Mouse (Mus musculus) heart, postnatal 25 days (tissue): ENCODE measurements around the gene Gdpd1. TPM values are rescaled to one million over a fixed set of nuclear protein-coding genes. Genes with fewer than 3 reads are reported as not detected.
"Not testable (repeated sequence)": the region's sequence is repeated elsewhere in the genome, so short reads cannot be mapped to it uniquely, and the experiment has no call there.

ENCODE experiments used
- DNase-seq: peaks from one replicate; pipeline ENCODE4 v3.0.0; 2022; ENCODE audit warnings: low spot score
- intact Hi-C: fragments of 180-260 bp; cut with DNase I; formaldehyde crosslinking; loops from one replicate; pipeline ENCODE4 v1.15.1; 2025
- total RNA-seq, 2 experiments: library from RNA; stranded (reverse); gene quantifications; 2 replicates each; pipeline ENCODE4 v1.2.3; 2021

Gdpd1 gene
- total RNA-seq: 10 to 100 TPM; 11.6 to 12.2 TPM

DNA sequence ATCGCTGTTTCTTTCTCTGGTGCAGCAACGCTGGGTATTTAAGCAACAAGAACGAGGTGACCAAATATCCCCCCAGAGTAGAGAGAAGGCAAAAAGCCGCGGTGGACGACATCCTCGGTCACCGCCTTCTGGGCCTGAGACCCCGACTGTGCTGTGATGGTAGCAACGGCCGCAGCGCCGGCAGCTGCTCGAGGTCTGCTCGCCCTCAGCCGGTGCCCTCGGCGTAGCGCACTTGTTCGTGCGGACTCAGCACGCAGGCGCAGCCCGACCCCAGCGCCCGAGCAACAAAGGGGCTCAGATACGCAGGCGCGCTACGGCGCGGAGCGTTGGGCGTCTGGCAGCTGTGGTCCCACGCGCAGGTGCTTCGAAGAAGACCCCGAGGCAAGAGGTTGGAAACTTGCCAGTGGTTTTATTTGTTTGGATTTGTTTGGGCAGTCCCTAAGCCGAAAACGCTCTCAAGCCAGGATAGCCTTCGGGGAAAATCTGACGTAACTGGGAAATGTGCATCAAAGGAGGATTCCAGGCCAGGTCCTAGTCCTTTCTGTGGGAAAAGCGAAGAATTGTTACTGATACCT, at the start of gene Gdpd1:
Gdpd1 (minus strand) TSS at position 197 of the 575 bp plus-strand sequence.
- DNase-seq: peak; percentile 74
- intact Hi-C loops: no loop called here

DNA sequence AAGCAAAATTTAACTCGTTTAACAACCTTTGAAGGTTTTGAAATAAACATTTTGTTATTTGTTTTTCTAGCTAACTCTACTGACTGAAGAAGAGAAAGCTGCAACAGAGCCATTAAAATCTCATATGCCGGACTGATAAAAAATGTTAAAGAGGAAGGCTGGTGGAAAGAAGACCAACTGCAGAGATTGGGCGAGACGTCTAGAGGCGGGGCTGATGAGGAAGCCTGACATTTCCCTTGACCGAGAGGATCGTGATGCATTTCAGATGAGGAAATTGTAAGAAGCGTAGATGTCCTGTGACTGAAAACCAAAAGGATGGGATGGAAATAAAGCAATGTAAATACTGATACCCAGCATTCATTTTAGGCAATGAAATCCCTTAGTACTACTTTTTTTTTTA, 48.0 kb upstream of the Gdpd1 start:
- DNase-seq: no peak
- intact Hi-C loops: no loop called here

DNA sequence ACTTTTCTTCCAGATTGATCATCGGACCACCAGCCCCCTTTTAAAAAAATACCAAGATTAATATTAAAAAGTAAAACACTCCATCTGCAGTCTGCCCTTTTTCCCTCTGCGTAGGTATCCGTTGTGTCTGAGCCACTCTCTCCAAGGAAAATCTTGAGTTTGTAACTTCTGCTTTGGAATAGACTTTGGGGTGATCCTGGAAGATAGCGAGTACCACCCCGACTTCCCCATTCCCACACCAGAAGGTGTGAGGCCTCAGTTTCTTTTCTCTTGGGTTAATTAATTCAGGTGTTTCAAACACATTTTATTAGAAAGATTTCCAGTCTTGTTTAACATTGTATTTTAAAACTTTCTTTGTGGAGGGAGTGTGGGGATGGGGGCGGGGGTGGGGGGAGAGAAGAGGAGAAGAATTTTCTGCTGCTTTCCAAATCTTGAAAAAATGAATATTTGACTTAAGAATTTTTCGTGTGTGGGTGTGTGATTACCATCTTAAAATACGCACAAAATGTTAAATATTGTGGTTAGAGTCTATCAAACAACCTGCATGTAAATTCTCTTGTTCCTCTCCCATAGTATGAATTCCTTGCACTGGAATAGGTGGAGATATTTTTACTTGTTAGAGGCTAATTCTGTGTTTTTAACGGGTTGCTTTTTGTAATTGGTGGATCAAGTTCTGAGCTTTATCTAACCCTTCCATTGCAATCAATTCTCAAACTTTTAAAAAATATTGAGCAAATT, 36.5 kb upstream of the Gdpd1 start:
- intact Hi-C loops: no loop called here
- no peak for DNase-seq

DNA sequence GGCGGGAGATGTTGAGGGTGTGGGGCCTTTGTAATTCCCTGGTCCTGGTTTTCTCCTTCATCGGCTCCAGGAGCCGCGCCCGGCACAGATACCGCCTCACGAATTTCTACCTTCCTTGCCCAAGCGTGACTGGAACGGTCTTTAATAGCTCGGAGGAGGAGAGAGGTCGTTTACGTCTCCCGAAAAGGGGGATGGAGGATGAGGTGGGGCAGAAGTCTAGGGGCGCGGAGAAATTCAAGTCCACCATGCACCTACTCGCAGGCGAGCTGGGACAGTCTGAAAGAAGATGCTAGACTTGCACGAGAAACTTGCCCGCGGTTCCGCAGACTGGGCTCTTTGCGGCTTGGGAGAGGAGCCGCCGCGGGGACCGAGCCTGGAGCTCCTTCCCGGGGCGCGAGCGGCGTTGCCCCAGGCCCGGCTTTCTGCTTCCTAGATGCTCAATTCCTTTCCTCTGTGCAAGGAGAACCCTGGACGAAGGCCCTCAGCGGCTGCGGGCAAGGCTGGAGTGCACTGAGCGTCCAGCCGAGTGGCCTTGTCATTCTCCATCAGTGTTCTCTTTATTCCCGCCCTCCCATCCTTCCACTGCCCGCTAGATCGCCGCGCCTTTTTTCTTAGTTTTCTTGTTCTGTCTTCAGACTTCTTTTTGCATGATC, 35.8 kb upstream of the Gdpd1 start:
- DNase-seq: no peak
- intact Hi-C loops: loop anchor here (2.0 kb wide), 1 partner anchor 17 kb away; the partner anchor contains the start of gene Trim37

DNA sequence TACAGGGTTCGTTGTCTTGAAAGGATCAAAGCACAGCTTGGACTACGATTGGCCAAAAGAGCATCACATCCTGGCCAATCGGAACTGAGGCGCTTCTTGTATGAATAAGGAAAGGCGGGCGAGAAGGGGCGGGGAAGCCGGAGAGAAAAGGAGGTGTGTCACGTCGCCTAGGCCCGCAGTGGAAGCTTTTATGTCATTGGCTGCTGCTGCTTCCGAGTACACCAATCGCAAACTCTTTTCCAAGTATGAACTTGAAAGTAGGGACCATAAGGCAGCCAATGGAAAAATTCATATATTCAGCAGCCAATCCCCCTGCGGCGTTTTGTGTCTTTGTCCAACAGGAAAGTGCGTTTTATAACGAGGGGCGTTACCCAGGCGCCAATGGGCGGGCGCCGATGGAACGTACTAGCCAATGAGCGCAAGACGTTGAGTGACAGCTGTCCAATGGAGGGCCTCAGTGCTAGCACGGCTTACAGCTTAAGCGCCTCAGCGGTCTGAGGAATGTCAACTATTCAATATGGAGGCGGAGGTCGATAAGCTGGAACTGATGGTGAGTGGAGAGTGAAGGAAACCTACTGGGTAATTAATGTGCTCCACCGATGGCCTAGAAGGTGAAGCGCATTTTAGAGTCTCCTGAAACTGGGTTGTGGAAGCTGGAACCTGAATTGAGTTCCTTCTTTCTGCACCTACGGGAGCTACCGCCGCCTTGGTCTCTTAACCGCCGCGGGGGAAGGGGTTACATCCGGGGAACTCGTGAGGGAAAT, 35.1 kb upstream of the Gdpd1 start, which contains the start of gene Ska2:
Ska2 (plus strand) TSS at position 480 of the 764 bp plus-strand sequence.
- peak; percentile 98 for DNase-seq
- intact Hi-C loops: loop anchor here (2.0 kb wide), 1 partner anchor 18 kb away; the partner anchor contains the start of gene Trim37

DNA sequence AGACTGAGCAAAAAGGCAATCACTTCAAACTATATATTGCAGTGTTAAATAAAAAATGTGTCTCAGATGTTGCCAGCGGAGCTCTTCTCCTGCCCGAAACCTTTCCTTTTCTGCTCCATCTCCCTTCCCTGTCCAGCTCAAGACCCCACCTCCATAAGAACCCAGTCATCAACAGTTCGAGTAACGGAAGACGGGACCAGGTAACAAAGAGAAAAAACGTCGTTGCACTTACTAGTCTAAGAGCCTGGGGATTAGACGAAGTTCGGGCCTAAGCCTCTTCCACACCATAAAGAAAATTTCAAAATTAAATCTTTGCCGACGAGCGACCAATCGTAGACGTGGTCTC, 34.5 kb upstream of the Gdpd1 start, which contains the start of gene Prr11:
Prr11 (minus strand) TSS at position 300 of the 346 bp plus-strand sequence.
- no peak for DNase-seq
- intact Hi-C loops: loop anchor here (2.0 kb wide), 1 partner anchor 18 kb away; the partner anchor contains the start of gene Trim37

DNA sequence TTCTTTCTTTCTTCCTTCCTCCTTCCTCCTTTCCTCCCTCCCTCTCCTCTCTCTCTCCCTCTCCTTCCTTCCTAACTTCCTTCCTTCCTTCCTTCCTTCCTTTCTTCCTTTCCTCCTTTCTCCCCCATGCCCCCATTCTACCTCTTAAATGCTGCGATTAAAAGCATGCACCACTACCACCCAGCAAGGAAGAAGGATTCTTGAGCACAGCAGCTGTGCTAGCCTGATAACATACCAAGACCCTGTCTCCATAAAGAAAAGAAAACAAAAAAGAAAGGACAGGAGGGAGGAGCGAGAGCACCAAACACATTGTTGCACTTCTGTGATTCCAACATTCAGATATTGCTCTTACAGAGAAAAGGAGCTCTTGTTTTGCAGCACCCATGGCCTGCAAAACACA, 13.3 kb upstream of the Gdpd1 start:
- intact Hi-C loops: no loop called here
- DNase-seq: no peak

DNA sequence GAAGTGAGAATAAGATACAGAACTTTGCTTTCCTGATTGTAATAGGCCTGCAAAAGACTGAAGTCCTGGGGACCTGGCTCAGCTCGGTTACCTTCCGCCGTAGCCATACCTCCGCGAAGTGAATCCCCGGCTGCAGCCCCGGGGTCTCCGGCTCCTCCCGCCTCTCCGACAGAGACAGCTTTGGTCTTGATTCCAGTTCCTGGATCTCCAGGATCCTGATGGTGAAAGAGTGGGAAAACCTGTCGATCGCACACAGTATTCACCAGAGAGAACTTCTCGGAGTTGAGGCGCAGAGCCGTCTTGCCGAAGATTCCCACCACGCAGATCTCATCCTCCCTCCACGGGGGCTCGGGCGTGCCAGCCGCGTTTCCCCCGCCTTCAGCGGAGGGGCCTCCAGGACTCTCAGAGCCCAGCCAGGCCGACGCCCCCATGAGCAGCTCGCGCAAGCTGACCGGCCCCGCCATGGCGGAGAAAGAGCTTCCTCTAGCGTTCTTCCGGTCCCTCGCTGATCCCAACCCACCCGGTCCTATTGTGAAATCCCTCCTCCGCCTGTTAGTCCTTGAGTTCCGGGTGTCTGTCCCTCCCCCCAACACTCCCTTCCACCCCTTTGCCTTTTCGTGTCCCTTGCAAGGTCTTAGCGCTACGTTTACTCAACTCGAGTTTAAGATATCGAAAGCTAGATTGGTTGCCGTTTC, 12.6 kb upstream of the Gdpd1 start, which contains the start of gene Smg8:
Smg8 (minus strand) TSS at position 485 of the 695 bp plus-strand sequence.
- DNase-seq: peak; percentile 73
- intact Hi-C loops: no loop called here

DNA sequence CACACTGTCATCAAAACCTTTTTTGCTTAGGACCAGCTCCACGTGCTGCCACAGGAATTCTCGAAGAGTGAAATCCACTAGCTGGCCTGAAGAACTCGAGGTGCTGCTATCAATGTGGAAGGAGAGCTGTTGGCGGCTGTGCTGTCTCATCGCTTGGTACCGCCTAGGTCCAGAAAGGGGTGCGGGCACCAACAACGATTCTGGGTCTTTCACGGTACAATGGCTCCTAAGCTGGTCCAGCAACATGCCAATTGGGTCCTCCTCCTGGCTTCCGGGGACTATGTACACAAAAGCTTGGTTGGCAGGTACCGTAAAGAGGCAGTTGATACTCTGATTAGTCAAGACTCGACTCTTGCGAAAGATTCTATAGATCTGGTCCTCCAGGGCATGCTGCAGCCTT, 11.6 kb upstream of the Gdpd1 start:
- no peak for DNase-seq
- intact Hi-C loops: no loop called here

DNA sequence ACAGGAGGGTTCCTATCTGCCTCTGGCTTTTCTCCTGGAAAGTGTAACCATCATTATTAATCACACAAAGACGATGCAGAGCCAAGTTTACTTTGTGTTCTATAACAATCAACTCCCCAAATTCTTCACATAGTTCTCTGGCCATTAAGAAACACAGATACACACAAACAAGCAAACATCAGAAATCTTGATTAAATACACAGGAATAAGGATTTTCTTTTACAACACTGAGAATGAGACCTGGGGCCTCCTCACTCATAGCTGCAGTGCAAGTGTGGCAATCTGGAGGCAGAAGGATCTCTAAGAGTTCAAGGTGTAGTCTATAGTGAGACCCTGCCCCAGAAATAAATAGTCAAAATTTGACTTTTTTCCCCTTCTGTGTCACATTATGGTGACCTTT, 9.8 kb upstream of the Gdpd1 start:
- no peak for DNase-seq
- intact Hi-C loops: no loop called here

DNA sequence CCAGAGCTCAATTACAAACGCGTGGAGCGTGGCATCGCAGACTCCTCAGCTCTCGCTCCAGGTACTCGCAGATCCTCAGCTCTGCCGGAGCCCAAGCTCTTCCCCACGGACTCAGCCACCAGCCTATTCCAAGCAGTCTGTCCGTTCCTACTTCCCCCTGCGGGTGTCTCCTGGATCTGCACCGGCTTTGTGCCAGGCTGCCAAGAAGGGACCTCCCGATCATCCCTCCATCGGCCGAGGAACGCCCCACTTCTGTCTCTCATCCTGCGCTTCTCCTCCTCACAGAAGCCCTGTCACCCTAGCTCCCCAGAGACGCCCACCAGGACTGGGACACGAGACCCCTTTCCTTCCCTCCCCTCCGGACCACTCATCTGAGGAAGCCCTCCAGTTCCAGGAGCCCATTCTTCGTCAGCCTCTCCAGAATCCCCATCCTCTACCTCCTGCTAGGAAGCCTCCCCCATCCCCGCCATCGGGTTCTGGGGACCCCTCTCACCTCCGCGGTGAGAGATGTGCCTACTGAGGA, 458 bp downstream of the Gdpd1 start:
- intact Hi-C loops: no loop called here
- peak; percentile 23 for DNase-seq

DNA sequence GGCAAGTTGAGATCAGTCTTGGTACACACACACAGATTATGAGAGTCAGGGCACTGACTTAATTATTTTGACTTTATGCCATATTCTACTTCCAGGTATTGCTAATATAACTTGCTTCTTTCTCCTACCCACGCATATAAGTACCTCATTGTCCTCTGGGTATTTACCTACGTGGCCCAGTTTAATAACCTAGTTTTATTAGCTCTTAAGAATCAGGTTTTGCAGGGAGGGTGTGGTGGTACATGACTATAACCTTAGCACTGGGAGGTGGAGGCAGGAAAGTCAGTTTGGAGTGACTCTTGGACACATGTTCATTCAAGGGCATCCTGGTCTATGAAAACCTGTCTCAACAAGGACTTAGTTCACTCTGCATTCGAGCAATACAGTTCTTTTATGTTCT, 11.8 kb downstream of the Gdpd1 start:
- no peak for DNase-seq
- intact Hi-C loops: no loop called here

DNA sequence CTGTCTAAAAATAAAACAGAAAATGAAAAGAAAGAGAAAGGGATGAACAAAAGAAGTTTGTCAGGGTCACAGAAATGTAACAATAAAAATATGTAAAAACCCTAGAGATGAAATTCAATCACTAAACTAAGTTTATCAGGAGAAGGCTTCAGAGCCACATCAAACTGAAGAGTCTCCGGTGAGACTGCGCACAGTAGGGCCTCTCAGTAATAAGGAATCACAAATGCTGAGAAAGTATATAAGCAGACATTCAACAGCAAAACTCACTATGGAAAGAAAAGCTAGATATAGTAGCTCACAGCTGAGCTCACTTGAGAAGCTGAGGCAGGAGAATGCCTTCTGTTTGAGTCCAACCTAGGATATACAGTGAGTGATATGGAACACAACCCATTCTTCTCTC, 13.5 kb downstream of the Gdpd1 start:
- intact Hi-C loops: no loop called here
- no peak for DNase-seq

DNA sequence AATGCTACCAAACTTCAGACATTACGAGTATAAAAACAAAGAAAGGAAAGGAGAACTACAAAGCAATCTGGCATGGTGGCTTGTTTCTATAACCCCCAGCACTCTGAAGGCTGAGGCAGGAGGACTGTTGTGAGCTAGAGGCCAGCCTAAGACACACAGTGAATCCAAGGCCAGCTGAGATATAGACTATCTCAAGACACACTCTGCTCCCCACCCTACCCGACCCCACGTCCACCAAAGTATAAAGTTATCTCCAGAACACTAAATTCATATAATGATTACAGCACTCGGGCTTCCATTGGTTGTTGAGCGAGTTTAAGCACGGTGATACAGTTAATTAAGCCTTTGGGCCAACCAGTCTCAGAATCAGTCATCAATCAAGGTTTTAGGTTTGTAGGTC, 17.6 kb downstream of the Gdpd1 start:
- no peak for DNase-seq
- intact Hi-C loops: no loop called here

DNA sequence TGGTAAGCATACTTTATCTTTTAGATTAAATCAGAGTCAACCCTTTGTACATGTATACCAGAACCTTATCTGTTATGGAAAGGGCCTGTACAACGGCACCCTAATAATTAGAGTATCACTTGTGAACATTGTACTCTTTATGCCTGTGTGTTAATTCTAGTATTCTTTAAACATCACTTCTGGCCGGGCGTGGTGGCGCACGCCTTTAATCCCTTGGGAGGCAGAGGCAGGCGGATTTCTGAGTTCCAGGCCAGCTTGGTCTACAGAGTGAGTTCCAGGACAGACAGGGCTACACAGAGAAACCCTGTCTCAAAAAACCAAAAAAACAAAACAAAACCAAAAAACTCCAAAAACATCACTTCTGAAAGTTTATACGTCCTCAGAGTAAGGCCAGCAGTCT, 25.0 kb downstream of the Gdpd1 start:
- intact Hi-C loops, DNase-seq: not testable (repeated sequence)

DNA sequence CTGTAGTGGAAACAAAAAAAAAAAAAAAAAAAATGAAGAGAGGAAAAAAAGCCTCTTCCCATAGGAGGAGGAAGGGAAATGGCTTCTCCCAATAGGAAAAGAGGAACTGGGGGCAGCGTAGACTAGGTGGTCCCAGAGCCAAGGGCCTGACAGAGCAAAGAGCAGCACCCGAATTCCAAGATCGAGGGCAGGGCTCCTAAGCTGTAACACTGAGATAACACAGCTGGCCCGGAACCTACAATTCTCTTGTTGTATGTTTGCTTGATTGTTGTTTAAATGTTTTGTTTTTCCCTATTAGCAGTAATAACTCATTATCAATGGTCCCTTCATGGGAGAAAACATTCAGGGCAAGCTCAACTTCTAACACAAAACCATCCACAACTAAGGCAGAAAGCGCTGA, 26.9 kb downstream of the Gdpd1 start:
- intact Hi-C loops: no loop called here
- no peak for DNase-seq

DNA sequence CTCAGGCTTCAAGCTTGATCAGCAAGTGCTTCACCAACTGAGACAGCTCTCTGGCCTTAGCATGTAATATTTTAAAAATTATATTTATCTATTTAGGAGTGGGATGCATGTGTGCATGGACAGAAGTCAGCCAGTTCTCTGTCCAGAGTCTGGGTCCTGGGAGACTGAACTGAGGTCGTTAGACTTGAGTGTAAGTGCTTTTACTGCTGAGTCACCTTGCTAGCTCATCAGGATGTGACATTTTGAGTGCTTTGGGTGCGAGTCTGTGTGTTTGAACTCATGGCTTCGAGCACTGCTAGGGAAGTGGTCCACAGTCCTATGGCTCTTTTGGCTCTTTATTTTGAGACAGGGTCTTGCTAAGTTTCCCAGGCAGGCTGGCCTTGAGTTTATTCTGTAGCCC, 30.8 kb downstream of the Gdpd1 start:
- intact Hi-C loops: no loop called here
- DNase-seq: no peak

DNA sequence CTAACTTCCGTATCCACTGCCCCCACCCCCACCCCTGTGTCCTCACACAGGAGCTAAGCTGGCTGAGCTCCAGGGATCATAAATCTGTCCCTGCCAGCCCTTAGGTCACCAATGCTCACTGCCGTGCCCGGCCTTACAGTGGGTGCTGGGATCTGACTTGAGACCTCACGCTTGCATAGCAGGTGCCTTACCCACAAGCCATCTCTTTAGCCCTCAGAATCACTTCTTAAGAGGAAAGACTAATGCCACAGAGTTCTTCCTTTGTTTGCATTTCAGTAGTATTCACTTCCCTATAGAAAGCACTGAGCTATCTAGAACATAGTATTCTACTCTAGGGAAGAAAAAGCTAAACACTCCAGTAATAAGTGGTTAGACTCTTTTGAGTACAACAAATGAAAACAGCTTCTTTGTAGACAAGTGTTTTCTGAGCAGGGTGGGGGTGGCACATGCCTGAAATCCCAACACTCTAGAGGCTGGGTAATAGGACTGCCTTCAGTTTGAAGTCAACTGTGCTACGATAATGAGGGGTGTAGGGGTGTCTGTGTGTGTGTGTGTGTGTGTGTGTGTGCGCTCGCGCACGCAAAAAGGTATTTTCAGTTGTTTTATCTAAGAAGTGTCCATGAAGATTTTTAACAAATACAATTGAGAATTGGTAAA, 34.4 kb downstream of the Gdpd1 start:
- no peak for DNase-seq
- intact Hi-C loops: no loop called here

DNA sequence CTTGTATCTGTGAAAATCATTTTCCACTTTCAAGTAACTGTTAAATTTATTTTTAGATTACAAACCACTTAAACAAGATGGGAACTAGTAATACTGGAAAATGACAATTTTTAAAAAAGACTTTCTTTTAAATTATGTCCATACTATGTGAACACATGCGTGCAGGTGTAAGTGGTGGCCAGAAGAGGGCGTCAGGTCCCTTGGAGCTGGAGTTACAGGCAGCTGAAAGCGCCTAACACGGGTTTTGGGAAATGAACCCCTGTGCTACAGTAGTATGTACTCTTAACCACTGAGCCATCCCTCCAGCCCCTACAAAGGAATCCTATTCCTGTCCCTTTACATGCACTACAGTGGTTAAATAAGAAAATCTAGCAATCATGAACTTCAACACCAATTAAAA, 37.7 kb downstream of the Gdpd1 start:
- DNase-seq: no peak
- intact Hi-C loops: no loop called here
